Mouse (Mus musculus) midbrain, embryonic 15.5 days (tissue): ENCODE data around the gene Stt3b. TPM values are rescaled to one million over a fixed set of nuclear protein-coding genes. Genes with fewer than 3 reads are reported as not detected.

Experiments
- ATAC-seq: fragments of 200-750 bp; cut with Nextera tagmentation; replicated peaks from 2 replicates; pipeline ENCODE4 v1.8.0; 2017; ENCODE audit warnings: moderate TSS enrichment
- H3K27ac ChIP-seq: fragments of 300-500 bp; sonication (generic); 2 replicates; pipeline ENCODE4 v1.5.1; 2015; ENCODE audit warnings: mild to moderate bottlenecking, inconsistent platforms
- H3K27me3 ChIP-seq: fragments of 300-500 bp; sonication (generic); replicated peaks from 2 replicates; pipeline ENCODE4 v1.6.1; 2015; ENCODE audit warnings: inconsistent platforms
- H3K36me3 ChIP-seq: fragments of 300-500 bp; sonication (generic); replicated peaks from 2 replicates; pipeline ENCODE4 v1.6.1; 2015; ENCODE audit warnings: inconsistent platforms
- H3K4me1 ChIP-seq: fragments of 300-500 bp; sonication (generic); 2 replicates; pipeline ENCODE4 v1.6.1; 2015; ENCODE audit warnings: inconsistent platforms
- H3K4me2 ChIP-seq: fragments of 300-500 bp; sonication (generic); 2 replicates; pipeline ENCODE4 v1.6.1; 2015; ENCODE audit warnings: inconsistent platforms, mild to moderate bottlenecking, moderate library complexity
- H3K4me3 ChIP-seq: fragments of 300-500 bp; sonication (generic); 2 replicates; pipeline ENCODE4 v1.5.1; 2015; ENCODE audit warnings: mild to moderate bottlenecking, inconsistent platforms
- H3K9ac ChIP-seq: fragments of 300-500 bp; sonication (generic); 2 replicates; pipeline ENCODE4 v1.6.1; 2015; ENCODE audit warnings: mild to moderate bottlenecking, inconsistent platforms
- H3K9me3 ChIP-seq: fragments of 300-500 bp; sonication (generic); 2 replicates; pipeline ENCODE4 v1.6.1; 2016; ENCODE audit warnings: inconsistent platforms
- WGBS: fragments of 180-500 bp; shearing (Covaris S2); methylation state at CpG from one replicate; pipeline ENCODE4 v1.1.7; 2015; ENCODE audit warnings: mixed read lengths; 5-methylcytosine and 5-hydroxymethylcytosine counted together
- polyA plus RNA-seq: library from polyadenylated mRNA; unstranded; fragments of >200 nt; fragmentation: Nextera tagmentation; extraction: Ambion mirVana; gene quantifications from 2 replicates; pipeline ENCODE4 v1.2.1, GENCODE M21; 2015

The Stt3b gene
- polyA plus RNA-seq, 1 experiment from 2014 or later: 80.5 TPM

DNA sequence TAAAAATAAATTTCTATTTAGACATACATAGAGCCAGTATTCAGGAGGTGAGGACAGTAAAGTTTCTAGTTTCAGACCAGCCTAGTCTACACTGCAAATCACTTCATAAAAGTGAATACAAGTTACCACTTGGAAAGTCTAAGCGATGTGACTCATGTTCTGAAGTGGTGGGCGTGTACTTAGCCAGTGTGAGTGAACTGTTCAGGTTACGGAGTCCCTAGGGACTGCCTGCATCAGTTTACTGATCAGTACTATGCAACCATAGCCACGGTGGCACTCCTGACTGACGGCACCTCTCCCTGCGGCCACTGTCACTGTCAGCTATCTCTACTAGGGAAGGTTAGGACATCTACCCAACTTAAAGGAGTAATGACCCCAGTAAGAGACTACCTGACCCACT is 65.1 kb downstream of the Stt3b start:
- ATAC-seq: no peak
- H3K9me3 ChIP-seq: no peaks in the 10 kb centered on the region
- no peak overlapping the region for H3K9ac ChIP-seq
- H3K36me3 ChIP-seq: peaks cover 41% of the 10 kb centered on the region
- 79% methylated on average over 6 of the region's 6 CpGs for WGBS
- no peak overlapping the region for H3K4me2 ChIP-seq
- no peaks in the 10 kb centered on the region for H3K27me3 ChIP-seq
- no peak overlapping the region for H3K27ac ChIP-seq
- H3K4me1 ChIP-seq: no peaks in the 10 kb centered on the region
- no peak overlapping the region for H3K4me3 ChIP-seq

DNA sequence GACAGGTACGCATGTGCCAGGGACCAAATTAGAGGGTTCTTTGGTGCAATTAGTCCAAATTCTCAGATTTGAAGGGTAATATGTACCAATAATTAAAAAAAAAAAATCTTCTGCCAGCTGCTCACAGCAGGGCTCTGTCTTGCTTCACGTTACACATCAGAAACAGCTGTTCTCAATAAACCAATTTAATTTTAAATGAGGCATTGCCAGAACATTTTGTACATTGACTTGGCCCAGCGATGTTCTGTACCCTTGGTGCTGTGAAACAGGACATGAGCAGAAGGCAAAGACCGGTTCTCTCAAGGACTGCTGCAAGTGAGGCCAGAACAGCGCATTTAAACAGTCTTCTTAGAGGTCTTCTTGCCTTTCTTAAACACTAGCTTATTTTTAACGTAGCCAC is 66.6 kb downstream of the Stt3b start:
- Histone ChIP-seq H3K27me3 (no peaks in the 10 kb centered on the region), H3K36me3 (peaks cover 36% of the 10 kb centered on the region), H3K9me3 (no peaks in the 10 kb centered on the region), H3K4me2 (no peak overlapping the region), H3K4me3 (no peak overlapping the region), H3K4me1 (no peaks in the 10 kb centered on the region), H3K9ac (no peak overlapping the region), H3K27ac (no peak overlapping the region)
- ATAC-seq: no peak
- WGBS: 87% methylated on average over 6 of the region's 6 CpGs

DNA sequence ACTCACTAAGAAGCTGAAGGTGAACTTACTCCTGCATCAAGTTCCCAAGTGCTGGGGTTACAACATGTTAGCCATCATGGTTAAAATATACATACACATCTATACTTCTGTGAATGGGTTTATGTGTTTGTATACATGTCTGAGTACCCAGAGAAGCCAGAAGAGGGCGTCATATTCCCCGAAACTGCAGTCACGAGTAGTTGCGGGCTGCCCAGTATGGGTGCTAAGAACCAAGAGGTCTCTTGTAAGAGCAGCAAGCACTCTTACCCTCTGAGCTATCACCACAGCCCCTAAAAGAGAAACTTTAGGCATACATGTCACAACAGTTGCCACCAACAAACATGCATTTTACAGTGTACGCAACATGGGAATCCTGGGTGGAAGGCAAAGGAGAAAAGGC is 70.4 kb downstream of the Stt3b start:
- Histone ChIP-seq H3K9ac (no peak overlapping the region), H3K4me2 (no peak overlapping the region), H3K27ac (no peak overlapping the region), H3K36me3 (peaks cover 14% of the 10 kb centered on the region), H3K27me3 (no peaks in the 10 kb centered on the region), H3K4me1 (no peaks in the 10 kb centered on the region), H3K9me3 (no peaks in the 10 kb centered on the region), H3K4me3 (no peak overlapping the region)
- 97% methylated on average over 5 of the region's 5 CpGs for WGBS
- ATAC-seq: no peak

DNA sequence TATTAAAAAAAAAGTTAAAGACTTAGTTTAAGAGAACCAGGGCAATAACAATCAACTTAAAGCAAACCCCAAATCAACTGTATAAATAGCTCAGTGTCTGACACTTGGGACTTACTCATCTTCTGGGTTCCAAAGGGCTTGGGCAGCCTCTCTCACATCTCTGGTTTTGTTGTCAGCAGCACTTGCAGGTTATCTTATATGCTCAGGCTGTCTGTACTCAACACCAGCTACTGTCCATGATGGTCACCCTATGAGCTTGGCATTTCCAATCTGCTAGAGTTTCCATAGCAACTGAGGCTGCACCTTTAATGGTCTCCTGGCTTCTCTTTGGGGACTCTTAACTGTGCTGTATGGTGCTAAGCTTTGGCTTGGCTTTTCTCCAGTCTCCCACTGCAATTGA is 72.3 kb downstream of the Stt3b start:
- Histone ChIP-seq H3K9me3 (no peaks in the 10 kb centered on the region), H3K4me2 (no peak overlapping the region), H3K27ac (no peak overlapping the region), H3K4me3 (no peak overlapping the region), H3K4me1 (no peaks in the 10 kb centered on the region), H3K9ac (no peak overlapping the region), H3K36me3 (peaks cover 9% of the 10 kb centered on the region), H3K27me3 (no peaks in the 10 kb centered on the region)
- no peak for ATAC-seq

DNA sequence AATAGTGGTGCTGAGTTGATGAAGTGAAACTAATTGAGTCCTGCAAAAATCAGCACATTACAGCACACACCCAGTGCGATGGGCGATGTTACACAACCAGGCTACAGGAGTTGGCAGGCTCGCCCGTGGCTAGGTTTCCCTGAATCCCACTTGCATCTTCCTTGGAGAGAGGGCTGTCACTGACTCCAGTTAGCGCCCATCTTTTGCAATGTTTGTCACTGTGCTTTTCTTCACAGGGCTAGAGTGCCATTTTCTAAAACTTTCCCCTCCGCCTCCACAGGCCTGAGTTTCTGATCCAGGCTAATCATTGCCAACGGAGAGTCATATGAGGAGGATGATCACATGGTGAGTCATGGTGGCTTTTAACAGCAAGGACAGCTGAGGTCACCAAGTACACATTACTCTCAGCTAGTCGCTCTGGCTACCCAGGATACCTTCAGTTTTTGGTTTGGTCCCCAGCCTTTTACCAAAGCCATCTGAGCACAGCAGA is 73.8 kb downstream of the Stt3b start:
- no peaks in the 10 kb centered on the region for H3K4me1 ChIP-seq
- no peaks in the 10 kb centered on the region for H3K36me3 ChIP-seq
- no peak overlapping the region for H3K27ac ChIP-seq
- ATAC-seq: no peak
- H3K4me3 ChIP-seq: no peak overlapping the region
- H3K4me2 ChIP-seq: no peak overlapping the region
- no peak overlapping the region for H3K9ac ChIP-seq
- H3K27me3 ChIP-seq: no peaks in the 10 kb centered on the region
- 94% methylated on average over 8 of the region's 8 CpGs for WGBS
- no peaks in the 10 kb centered on the region for H3K9me3 ChIP-seq

DNA sequence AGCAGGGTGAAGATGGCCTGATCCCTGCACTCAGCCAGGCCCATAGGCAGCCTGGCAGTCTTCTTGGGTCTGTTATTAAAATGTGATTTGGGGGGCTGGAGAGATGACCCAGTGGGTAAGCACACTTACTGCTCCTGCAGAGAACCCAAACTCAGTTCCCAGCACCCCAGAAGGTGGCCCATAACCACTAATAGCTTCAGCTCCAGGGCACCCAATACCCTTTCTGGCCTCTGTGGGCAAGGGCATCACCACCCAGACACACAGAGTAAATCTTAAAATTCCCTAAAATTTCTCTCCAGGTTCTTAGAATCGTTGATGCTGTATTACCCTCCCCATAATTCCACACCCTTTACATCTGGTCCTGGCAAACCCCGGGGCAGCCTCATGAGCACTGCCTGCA is 75.7 kb downstream of the Stt3b start:
- no peak overlapping the region for H3K4me3 ChIP-seq
- H3K27ac ChIP-seq: no peak overlapping the region
- no peaks in the 10 kb centered on the region for H3K27me3 ChIP-seq
- no peak for ATAC-seq
- no peaks in the 10 kb centered on the region for H3K9me3 ChIP-seq
- no peaks in the 10 kb centered on the region for H3K4me1 ChIP-seq
- no peak overlapping the region for H3K4me2 ChIP-seq
- H3K9ac ChIP-seq: no peak overlapping the region
- H3K36me3 ChIP-seq: no peaks in the 10 kb centered on the region
- WGBS: 90% methylated on average over 2 of the region's 2 CpGs

DNA sequence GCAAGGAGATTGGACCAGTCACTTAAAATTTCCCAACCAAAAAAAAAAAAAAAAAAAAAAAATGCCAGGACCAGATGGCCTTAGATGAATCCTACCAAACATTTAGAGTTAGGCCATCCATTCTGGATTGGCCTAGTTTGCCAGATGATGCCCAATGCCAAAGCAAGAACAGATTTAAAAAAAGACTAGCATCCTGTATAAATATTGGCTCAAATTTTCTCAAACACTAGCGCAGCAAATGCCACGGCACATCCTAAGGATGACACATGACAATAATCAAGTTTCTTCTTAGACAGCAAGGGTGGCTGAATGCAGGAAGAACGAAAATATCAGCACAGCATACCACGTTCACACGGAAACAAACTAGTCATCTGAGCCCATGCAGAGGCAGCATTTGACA is 76.5 kb downstream of the Stt3b start:
- H3K9ac ChIP-seq: no peak overlapping the region
- H3K4me3 ChIP-seq: no peak overlapping the region
- no peaks in the 10 kb centered on the region for H3K36me3 ChIP-seq
- no peak for ATAC-seq
- H3K9me3 ChIP-seq: no peaks in the 10 kb centered on the region
- no peaks in the 10 kb centered on the region for H3K4me1 ChIP-seq
- no peak overlapping the region for H3K4me2 ChIP-seq
- 92% methylated on average over 5 of the region's 5 CpGs for WGBS
- H3K27ac ChIP-seq: no peak overlapping the region
- H3K27me3 ChIP-seq: no peaks in the 10 kb centered on the region

DNA sequence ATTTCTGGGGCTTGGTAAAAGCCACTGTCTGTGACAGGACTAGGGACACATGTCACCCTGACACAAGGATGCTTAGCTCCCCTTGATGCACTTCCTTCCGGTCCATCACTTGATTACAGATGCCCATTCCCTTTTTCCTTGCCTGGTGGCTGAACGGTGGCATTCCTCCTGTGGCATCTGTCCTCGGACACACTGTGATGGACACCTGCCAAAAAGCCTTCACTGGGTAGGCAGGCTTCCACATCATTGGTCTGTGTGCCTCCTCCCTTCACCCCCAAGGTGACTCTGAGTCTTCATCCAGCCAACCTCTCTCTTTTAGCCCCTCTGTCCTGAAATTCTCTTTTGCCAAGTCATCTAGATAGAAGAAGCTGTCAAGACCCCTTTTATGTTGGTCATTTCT is 78.7 kb downstream of the Stt3b start:
- WGBS: 94% methylated on average over 3 of the region's 3 CpGs
- H3K4me1 ChIP-seq: no peaks in the 10 kb centered on the region

DNA sequence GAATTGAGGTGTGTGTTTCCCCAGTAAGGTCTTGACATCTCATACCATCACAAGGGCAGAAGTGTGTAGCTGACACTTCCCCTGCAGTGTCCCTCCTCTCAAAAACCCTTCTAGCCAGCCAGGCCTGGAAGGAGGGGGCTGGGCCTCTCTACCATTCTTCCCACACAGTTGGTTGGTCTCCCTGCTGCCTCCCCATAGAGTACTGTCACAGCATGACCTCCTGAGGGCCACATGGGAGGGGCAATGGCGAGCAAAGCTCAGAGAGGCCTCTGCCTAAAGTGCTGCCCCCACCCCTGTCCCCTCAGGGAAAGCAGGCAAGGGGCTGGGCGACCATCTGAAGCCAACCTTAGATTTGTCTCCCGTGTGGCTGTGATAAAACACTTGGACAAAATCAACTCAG is 80.1 kb downstream of the Stt3b start:
- no peak overlapping the region for H3K27ac ChIP-seq
- H3K4me2 ChIP-seq: no peak overlapping the region
- ATAC-seq: no peak
- WGBS: 21% methylated on average over 3 of the region's 3 CpGs
- H3K4me1 ChIP-seq: no peaks in the 10 kb centered on the region
- no peaks in the 10 kb centered on the region for H3K9me3 ChIP-seq
- H3K4me3 ChIP-seq: no peak overlapping the region
- no peak overlapping the region for H3K9ac ChIP-seq
- H3K27me3 ChIP-seq: no peaks in the 10 kb centered on the region
- H3K36me3 ChIP-seq: no peaks in the 10 kb centered on the region

More for the DNA sequence above, 78.7 kb downstream of the Stt3b start:
- H3K9me3 ChIP-seq: no peaks in the 10 kb centered on the region
- H3K4me2 ChIP-seq: no peak overlapping the region
- H3K9ac ChIP-seq: no peak overlapping the region
- no peak for ATAC-seq
- no peaks in the 10 kb centered on the region for H3K27me3 ChIP-seq
- no peak overlapping the region for H3K4me3 ChIP-seq
- no peak overlapping the region for H3K27ac ChIP-seq
- no peaks in the 10 kb centered on the region for H3K36me3 ChIP-seq

DNA sequence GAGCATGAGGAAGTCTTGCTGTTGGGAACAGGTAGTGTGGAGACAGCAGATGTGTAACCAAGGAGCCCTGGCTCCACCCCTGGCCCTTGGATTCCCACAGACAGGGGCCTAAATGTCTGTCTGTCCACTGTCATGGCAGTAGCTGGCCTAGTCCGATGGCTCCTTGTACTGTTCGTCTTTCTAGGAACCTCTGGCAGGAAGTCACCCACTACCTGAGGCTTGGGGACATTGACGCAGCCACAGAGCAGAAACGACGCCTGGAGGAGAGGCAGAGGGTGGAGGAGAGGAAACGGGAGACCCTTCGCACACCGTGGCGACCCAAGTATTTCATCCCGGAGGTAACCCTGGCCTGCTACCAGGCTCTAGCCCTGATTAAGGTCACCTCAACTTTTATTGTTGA is 80.5 kb downstream of the Stt3b start:
- H3K9me3 ChIP-seq: no peaks in the 10 kb centered on the region
- H3K9ac ChIP-seq: no peak overlapping the region
- no peak overlapping the region for H3K4me3 ChIP-seq
- WGBS: 78% methylated on average over 10 of the region's 10 CpGs
- no peak overlapping the region for H3K27ac ChIP-seq
- H3K27me3 ChIP-seq: no peaks in the 10 kb centered on the region
- H3K4me1 ChIP-seq: peaks cover under 1% of the 10 kb centered on the region; the same call in 1 of the 2 replicates
- no peaks in the 10 kb centered on the region for H3K36me3 ChIP-seq
- no peak for ATAC-seq
- no peak overlapping the region for H3K4me2 ChIP-seq

DNA sequence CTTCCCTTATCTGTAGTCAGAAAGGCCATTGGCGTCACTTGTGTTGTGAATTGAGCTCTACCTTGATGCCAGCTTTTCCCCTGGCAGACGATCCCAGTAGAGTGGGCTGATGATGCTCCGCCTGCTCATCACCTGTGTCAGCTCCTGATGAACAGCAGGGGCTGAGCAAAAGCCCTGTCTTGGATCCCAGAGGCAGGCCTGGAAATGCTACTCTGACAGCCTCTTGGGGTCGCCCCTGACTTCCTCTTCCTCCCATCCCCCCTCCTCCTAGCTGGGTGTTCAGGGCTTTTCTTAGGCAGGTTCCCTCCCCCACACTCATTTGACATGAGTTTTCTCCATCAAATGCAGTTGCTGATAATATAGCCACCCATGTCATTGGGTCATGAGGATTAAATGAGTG is 81.1 kb downstream of the Stt3b start:
- Histone ChIP-seq H3K9ac (no peak overlapping the region), H3K27ac (no peak overlapping the region), H3K4me2 (no peak overlapping the region), H3K36me3 (no peaks in the 10 kb centered on the region), H3K9me3 (no peaks in the 10 kb centered on the region), H3K4me1 (peaks cover 2% of the 10 kb centered on the region; the same call in 1 of the 2 replicates), H3K27me3 (no peaks in the 10 kb centered on the region), H3K4me3 (no peak overlapping the region)
- 71% methylated on average over 4 of the region's 4 CpGs for WGBS
- ATAC-seq: no peak

DNA sequence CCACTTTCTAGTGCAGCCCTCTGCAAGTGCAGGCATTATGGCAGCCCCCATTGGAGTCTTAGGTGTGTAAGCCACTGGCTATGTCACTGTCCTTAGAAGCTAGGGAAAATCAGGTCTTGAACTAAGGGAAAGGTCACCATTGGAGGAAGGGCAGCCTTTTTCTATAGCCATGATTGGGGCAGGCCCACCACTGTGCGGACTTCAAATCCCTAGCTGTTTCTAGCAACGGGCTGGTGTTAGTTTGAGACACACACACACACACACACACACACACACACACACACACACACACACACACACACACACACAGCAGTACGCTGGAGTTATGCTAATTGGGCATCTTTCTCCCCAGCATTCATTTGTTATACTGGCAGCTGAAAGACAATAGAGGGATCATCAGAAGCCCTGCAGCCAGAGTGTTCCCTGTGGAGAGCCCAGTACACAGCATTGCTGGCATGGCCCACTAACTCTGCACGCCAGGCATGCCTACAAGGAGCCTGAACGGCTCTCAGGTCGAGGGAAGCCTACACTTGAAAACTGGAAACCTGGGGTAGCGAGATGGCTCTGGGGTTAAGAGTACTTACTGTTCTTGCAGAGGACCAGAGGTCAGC is 85.4 kb downstream of the Stt3b start:
- Histone ChIP-seq H3K4me3 (no peak overlapping the region), H3K36me3 (no peaks in the 10 kb centered on the region), H3K27ac (no peak overlapping the region), H3K4me2 (no peak overlapping the region), H3K4me1 (peaks cover 2% of the 10 kb centered on the region; the same call in 1 of the 2 replicates), H3K9me3 (no peaks in the 10 kb centered on the region), H3K9ac (no peak overlapping the region), H3K27me3 (no peaks in the 10 kb centered on the region)
- ATAC-seq: peak; percentile 56; the same call in 1 of the 2 replicates
- WGBS: 16% methylated on average over 7 of the region's 7 CpGs

DNA sequence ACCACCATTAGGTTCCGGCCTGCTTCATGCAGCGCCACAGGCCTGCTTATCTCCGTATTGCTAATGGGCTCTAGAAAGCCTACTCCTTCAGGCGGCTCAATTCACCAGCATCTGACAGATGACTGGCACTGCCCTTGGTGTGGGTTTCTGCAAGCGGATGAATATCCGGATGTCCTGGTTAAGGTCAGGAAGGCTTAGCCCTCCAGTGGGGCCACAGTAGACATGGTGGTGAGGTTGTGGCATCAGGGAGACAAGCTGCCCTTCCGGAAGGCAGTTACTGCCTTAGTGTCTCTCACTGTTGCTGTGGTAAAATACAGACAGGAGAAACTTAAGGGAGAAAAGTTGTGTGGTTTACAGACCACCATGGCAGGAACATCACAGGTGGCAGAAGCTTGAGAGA is 89.0 kb downstream of the Stt3b start:
- no peaks in the 10 kb centered on the region for H3K27me3 ChIP-seq
- no peak overlapping the region for H3K27ac ChIP-seq
- H3K9ac ChIP-seq: no peak overlapping the region
- H3K36me3 ChIP-seq: no peaks in the 10 kb centered on the region
- no peak overlapping the region for H3K4me3 ChIP-seq
- H3K9me3 ChIP-seq: no peaks in the 10 kb centered on the region
- peaks cover 2% of the 10 kb centered on the region; the same call in 1 of the 2 replicates for H3K4me1 ChIP-seq
- H3K4me2 ChIP-seq: no peak overlapping the region
- 90% methylated on average over 7 of the region's 7 CpGs for WGBS
- ATAC-seq: no peak
